Mouse (Mus musculus) ZHBTc4 (cell line): Measurements from ENCODE around the gene Atg101.

Source experiments
- DNase-seq: peaks from one replicate; pipeline ENCODE4 v3.0.0-alpha.2; 2011; ENCODE audit warnings: low read depth, low spot score

The Atg101 gene

DNA sequence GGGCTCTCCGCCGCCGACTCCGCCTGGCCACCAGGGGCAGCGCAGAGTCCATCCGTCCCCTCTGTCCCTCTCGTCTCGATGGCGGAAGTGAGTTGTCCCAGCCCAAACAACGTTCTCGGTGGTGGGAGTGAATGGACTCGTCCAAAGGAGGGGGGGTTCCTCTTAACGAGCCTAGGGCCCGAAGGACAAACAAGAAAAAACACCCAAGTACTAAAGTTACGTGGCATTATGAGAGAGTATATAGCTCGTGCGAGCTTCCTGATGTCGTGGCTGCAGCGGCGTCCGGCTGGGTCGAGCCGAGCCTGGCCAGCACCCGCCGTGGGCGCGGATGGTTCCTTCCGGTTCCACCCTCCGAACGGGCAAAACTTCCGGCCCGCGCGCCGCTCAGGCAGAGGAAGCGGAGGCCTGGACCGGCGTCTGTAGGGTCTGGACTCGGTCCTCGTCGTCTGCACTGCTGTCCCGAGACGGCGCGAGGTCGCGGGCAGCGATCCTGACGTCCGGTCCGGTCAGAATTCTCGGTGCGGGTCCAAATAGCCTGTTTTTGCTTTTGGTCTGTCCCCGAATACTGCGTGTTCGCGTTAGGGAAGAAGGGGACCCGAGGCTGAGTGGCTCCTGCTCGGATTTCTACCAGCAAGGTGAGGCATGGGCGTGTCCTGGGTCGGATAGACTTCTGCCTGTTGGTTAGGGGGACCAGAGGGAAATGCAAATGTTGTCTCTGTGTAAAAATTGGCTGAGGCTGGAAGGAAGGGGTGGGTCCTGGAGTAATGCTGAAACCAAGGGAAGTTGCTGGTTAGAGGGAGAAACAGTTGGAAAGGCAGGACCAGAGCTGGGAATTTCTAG lies at the start of gene Atg101:
Atg101 (plus strand) TSS at position 362 of the 840 bp plus-strand sequence.
- DNase-seq = peak; percentile 95

DNA sequence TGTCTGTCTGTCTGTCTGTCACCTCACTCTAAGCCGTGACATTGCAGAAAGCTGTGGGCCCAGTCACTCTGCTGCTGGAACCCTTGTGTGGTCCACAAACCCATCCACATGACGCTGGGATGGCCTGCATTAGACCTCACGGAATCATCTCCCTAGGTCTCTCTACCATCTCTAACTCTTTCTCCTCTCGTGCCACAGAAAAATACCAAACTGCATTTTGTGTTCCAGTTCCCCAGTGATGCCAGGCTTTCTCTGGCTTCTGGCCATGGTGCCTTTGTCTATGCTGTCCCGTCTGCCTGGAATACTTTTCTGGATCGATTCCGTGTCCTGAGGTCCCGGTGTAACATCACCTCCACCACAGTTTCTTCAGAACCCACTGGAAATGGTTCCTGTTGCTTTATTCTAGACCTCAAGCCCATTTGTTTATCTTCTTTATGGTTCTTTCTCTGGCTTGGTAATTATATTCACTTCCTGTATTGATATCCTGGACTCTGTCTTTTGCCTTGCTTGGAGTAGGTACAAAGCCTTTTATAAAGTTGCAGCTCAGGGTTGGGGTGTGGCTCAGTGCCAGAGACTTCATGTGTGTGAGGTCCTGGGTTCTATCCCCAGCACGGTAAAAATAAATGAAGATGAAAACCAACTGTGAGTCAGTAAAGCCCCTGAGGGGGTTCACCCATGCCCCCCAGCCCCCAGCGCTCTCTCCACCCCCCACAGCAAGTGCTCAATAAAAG lies 49.3 kb upstream of the Atg101 start:
- DNase-seq = no peak

DNA sequence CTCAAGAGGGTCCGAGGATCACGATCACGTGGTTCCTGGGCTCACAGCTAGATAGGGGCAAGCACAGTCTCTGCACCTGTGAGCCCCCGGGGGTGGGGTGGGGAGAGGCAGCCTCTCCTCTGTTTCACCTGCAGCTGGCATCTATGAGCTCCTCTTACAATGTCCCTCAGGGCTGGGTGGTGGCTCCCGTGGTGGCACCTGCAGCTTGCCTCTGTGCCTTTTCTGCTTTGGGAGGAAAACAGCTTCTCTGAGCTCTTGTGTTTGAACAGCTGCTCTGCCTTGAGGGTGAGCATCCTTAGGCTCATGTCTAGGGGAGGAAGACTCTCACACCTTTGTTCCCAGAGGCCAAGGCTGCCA lies 48.8 kb upstream of the Atg101 start:
- DNase-seq = peak; percentile 51

DNA sequence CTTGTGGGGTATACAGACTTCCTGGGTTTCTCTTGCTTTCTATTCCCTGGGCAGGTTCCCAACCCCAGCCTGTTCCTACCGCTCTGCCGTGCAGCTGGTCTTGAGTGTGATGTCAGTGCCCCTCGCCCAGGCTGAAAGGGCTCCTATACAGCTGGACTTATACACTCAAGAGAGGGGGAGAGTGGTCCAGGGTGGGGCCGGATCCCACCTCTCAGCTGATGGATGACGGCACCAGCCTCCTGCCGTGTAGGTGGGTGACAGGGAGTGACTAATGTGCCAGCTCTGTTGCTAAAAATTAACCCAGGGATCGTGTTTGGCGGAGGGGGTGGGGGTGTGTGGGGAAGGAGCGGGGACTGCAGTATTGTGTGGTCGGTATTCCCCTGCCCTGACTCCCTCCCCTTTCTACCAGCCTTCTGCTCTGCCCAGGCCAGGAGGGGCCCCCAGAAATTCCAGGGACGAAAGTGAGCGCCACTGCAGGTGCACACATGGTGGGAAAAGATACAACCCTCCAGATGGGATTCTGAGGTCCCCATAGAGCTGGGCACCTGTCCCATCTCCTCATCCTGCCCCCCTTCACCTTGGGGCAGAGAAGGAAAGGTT lies 48.2 kb upstream of the Atg101 start:
- no peak for DNase-seq

DNA sequence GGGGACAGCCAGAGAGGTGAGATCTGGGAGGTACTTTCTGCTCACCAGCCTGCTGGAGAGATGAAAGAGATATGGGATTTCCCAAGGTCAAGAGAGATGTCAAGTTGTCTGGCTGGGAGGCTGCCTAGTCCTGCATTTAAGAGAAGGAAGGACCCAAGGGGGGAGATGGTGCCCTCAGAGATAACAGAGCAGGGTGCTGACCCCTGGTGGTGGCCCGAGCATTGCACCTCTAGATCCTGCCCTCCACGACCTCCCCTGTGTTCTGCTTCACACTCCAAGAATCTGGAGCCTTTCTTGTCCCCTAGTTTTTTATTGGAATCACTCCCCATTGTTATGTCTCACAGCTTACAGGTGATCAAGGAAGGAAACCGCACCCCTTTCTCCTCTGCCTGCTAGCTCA lies 47.2 kb upstream of the Atg101 start:
- DNase-seq = peak; percentile 83

DNA sequence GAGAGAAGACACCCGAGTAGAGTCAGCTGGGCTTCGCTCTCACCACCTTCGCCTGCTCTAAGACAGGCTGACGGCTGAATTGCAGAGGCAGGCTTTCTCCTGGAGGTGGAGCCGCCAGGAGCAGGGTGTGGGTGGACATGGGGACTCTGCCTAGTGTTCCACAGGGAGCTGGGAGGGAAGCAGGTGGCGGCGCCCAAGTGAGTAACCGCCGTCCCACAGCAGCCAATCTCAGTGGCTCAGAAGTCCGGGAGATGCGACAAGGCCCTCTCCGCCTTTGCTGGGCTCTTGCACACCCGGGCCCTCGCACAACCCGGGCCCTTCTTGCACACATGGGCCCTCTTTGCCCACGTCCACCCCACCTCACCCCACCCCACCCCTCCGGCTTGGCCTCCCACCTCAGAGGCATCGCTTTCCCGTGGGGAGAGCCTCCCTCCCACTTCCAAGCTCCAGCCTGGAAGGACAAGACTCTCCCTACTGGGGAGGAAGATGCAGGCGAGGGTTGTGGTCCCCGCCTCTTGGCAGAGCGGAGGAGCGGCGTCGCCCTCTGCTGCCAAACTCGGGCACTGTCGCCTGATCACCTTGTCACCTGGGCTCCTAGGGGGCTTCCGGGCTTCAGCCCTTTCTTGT lies 45.1 kb upstream of the Atg101 start:
- DNase-seq = peak; percentile 90

DNA sequence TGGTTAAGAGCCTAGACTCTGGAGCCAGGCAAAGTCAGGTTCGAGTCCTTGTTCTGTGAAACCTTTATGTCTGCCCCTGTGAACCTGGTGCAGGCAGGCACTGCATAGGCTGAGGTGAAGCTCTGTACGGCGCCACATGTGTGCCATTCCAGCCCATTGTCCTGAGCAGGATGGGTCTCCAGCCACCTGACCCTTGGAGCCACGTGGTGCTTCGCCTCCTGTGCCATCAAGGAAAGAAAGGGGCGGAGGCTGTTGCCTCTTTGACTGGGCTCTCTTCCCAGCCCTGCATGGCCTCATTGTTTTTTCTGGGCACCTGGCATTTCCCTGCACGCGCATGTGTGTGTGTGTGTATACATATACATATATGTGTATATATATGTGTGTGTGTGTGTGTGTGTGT lies 44.3 kb upstream of the Atg101 start:
- DNase-seq = peak; percentile 45

DNA sequence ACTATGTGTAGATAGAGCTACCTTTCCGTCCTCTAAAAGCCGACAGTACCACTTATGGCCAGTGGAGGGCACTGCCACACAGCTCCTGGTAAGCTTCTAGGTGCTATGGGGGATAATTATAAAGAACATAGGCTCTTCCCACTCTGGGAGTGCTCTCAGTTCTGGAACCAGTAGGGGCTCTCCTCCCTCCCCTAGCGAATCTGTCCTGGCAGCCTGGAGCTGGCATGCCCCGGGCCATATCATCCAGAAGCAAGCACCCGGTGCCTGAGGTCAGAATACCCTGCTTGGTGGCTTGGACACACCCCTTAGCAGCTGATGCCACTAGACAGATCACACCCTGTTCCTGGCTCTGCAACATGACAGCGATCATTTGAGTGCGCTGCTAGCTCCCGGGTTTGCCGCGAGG lies 43.3 kb upstream of the Atg101 start:
- DNase-seq = peak; percentile 91

DNA sequence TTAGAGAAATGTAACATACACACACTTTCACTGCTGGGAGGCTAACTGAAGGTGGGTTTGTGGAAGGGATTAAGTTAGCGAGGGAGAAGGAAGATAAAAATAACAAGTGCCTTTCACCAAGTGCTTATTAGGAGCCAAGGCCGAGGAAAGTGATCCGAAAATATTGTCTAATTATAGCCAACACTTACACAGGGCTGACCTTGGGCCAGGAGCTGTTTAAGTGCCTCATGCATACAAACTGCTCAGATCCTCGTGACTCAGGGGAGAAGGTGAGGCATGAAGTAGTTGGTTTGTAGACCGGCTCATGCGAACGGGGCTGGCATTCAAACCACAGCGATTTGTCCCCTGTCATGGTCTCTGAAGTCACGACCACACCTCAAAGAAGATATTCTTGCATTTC lies 42.8 kb upstream of the Atg101 start:
- DNase-seq = no peak

DNA sequence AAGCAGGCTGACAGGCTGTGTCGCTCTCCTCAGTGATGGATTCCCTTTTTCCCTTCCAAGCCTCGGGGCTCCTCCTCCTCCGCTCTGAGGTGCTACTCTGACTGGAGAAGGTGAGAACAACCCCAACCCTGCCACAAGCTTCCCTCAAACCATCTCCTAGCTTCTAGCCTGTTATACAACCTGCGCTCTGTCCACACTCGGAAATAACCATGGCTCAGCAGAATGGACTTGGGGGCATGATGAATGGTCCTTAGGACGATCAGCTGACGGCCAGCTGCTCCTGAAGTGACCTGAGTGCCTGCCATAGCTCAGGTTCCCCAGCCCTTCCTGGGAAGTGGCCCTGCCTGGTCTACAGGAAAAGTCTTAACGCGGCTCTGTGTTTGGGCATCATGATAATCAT lies 42.2 kb upstream of the Atg101 start:
- no peak for DNase-seq

DNA sequence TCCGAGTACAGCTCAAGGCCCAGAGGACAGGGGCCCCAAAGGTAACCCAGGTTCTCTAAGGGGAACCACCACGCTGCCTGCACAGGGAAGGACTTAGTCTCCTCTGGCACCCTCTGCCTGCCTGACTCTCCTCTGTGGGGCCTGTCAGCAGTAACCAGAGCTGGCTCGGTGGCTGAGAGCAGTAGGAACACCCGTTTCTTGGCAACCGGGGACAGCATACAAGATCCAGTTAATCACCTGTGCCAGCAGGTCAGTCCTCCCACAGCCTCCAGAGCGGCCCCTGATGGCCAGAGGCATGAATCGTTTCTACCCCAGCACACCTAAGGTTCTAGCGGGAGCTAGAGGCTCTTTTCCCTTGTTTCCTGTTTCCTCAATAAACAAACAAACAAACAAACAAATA lies 41.4 kb upstream of the Atg101 start:
- peak; percentile 88 for DNase-seq

DNA sequence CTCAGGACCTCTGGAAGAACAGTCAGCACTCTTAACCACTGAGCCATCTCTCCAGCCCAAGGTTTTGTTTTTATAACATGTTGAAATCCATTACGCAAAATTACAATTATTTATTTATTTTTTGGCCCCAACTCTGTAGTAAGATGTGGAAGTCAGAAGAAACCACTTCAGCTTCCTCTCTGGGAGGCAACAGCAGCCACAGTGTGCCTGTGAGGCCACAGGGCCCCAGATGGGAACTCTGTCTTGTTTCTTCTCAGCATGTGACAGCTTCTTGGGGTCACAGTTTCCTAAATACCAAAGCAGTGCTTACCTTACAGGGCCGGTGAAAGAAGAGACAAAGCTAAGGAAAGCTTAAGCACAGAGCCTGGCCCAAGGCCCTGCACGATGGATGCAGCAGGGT lies 40.1 kb upstream of the Atg101 start:
- DNase-seq = no peak

DNA sequence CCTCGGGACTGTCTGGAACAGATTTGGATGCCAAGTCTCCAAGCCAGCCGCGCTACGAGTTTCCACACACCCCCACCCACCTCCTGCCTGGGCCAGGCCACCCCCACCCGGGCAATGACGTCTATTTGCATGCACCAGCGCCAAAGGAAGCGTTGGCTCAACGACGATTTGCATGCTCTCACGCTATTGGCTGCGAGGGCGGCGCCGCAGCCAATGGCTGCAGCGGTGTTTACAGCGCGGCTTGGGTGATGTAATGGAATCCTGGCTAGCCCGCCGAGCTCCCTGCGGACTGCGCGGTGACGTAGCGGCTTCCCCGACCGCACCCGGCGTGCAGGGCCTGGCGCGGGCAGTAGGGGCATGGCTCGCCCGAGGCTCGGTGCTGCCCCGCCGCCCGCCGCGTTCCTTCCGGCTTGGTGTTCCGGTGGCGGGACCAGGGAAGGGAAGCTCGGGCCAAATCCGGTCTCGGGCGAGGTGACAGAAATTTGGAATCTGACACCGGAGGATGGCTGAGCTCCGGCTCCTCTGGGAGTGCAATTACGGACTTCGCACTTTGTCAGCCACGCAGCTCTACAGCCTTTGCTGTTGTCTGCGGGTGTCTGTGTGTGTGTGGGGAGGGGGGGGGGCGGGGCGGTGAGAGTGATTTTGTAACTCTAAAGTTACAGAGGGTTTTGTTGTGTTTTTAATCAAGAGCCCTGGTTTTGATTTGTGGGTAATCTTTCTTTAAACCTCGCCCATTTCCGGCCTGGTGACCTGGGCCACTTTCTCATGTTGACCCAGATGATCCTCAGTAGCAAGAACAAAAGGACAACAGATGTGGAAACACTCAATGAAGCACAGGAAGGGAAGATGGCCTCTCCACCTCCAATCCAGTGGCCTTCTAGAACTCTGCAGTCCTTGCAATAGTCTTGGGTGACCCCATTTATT lies 37.6 kb upstream of the Atg101 start:
- peak; percentile 99 for DNase-seq

DNA sequence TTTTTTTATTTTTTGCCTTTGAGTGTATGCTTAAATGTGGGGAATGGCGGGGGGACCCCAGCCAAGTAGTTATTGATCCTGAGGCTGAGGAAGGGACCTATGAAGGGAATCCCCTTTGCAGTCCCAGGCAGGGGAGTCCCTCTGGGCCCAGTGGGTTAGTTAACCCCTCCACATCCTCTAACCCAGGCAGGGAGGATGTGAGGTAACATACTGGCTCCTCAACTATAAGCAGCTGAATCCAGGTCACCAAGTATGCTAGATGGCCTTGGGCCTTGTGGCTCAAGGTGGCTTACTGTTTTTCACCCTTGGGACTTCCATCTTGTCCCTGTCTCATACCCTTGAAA lies 36.9 kb upstream of the Atg101 start:
- no peak for DNase-seq

DNA sequence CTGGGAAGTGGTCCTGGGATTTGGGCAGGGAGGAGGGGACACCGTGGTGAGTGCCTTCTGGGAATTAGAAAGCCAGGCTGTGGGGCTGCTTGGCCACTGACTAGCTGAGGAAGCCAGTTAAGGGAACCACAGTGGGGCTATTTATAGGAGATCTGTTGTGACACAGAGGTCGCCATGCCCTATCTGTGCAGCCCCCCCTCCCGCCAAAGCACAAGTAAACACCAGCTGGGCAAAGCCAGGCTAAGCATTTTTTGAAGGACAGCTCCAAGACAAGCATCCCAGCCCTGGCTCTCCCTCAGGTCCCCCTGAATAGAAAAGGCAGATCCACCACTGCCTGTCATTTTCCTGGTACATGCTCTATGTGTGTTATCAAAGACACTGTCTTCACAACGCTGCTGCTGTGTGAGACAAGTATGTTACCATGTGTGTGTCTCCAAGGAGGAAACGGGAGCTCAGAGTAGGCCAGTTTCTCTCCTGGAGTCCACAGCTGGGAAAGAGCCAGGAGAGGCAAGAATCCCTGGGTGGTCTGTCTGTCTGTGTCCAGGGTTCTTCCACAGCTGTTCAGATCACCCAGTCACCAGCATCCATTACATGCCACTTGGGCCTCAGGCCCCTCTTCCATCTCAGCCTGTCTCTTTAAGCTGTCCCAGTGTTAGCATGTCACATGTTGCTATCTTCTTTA lies 35.9 kb upstream of the Atg101 start:
- DNase-seq = no peak

DNA sequence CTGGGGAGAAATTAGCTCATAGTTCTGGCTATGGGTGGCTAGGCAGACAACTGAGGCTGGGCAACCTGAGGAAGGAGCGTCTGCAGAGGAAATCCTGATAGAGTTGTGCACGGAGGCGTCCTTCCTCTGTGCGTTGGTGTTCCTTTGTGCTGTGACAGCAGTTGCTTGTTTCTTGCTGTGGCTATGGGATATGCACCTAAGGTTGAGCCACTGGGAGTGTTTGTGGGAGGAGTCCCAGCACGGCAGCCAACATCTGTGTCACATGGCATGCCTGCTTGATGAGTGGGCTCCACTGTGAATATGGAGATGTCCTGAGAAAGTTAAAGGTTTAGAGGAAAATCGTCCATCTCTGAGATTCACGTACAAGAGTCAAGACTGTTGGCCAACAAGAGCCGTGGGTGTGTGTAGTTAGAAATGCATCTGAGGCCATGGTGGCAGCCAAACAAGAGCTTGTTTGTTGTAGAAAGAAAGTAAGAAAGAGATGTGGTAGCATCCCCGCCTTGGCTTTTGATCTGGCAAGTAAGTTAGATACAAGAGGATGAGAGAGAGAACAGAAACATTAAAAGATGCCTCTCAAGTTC lies 33.8 kb upstream of the Atg101 start:
- DNase-seq = peak; percentile 47

DNA sequence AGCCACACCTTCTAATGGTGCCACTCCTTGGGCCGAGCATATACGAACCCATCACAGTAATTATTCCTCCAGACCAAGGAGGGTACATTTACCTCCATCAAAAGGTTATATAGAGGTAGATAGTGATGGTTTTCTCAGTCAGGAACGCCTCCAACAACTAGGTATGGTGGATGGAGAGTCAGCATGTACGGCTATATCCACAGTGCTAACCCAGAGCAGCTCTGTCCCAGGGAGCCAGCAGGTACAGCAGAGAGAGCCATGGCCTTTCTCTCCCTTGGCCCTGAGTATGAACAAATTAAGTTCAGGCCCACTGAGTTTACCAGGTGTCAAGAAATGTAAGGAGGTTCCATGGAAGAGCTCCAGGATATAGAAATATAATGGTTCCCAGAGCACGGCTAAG lies 32.1 kb upstream of the Atg101 start:
- DNase-seq = no peak

DNA sequence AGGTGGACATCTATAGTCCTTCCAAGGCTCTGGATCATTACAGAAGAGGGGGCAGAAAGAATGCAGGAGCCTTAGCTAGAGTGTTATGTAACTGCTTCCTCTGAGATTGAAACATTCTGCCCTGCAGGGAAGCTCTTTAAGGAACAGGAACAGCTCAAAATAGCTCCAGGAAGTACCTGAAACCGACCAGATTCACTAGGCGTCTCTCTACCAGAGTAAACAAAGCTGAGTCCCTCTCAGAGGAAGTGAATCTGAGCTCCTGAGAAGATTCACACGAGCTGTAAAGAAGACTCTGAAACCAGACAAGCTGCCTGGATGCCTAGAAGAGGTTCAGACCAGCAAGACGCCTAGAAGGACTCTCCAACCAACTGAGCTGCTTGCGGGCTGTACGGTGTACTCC lies 31.5 kb upstream of the Atg101 start:
- DNase-seq = no peak

DNA sequence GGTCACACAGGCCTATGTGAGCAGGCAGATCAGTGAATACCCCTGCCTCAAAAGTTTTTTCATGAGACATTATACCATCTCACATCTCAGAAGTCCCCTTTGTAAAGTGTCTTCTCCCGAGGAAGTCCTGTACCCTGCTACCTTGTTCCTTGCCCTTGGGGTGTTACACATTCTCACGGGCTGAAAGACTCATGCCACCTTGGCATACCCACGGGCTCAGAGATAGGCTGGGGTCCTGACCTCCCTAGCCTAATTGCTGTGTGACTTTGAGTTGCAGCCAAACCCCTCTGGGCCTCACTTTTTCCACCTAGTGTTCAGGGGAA lies 30.5 kb upstream of the Atg101 start:
- no peak for DNase-seq
